Mouse (Mus musculus) liver, embryonic 13.5 days (tissue): ENCODE measurements around the gene Med15. TPM values are rescaled to one million over a fixed set of nuclear protein-coding genes. Genes with fewer than 3 reads are reported as not detected.

Experiments used
- ATAC-seq: fragments of 200-750 bp; cut with Nextera tagmentation; 2 replicates; pipeline ENCODE4 v1.8.0; 2017; ENCODE audit warnings: low read depth, mild to moderate bottlenecking, moderate number of reproducible peaks, moderate library complexity
- DNase-seq: peaks from one replicate; pipeline ENCODE4 v3.0.0; 2022
- H3K27ac ChIP-seq: fragments of 300-500 bp; sonication (generic); 2 replicates; pipeline ENCODE4 v1.5.1; 2015; ENCODE audit warnings: moderate library complexity, mild to moderate bottlenecking, inconsistent platforms
- H3K27me3 ChIP-seq: fragments of 300-500 bp; sonication (generic); 2 replicates; pipeline ENCODE4 v1.6.1; 2015; ENCODE audit warnings: mild to moderate bottlenecking, inconsistent platforms
- H3K36me3 ChIP-seq: fragments of 300-500 bp; sonication (generic); 2 replicates; pipeline ENCODE4 v1.6.1; 2015; ENCODE audit warnings: mild to moderate bottlenecking, inconsistent platforms
- H3K4me1 ChIP-seq: fragments of 300-500 bp; sonication (generic); replicated peaks from 2 replicates; pipeline ENCODE4 v1.6.1; 2015; ENCODE audit warnings: inconsistent platforms
- H3K4me2 ChIP-seq: fragments of 300-500 bp; sonication (generic); 2 replicates; pipeline ENCODE4 v1.6.1; 2015; ENCODE audit warnings: inconsistent platforms, mild to moderate bottlenecking, moderate library complexity
- H3K4me3 ChIP-seq: fragments of 300-500 bp; sonication (generic); replicated peaks from 2 replicates; pipeline ENCODE4 v1.5.1; 2015; ENCODE audit warnings: mild to moderate bottlenecking, inconsistent platforms
- H3K9ac ChIP-seq: fragments of 300-500 bp; sonication (generic); 2 replicates; pipeline ENCODE4 v1.6.1; 2015; ENCODE audit warnings: mild to moderate bottlenecking, inconsistent platforms
- H3K9me3 ChIP-seq: fragments of 300-500 bp; sonication (generic); replicated peaks from 2 replicates; pipeline ENCODE4 v1.6.1; 2016; ENCODE audit warnings: inconsistent platforms
- WGBS: fragments of 180-500 bp; shearing (Covaris S2); methylation state at CpG from one replicate; pipeline ENCODE4 v1.1.7; 2015; ENCODE audit not compliant: insufficient replicate concordance; 5-methylcytosine and 5-hydroxymethylcytosine counted together
- polyA plus RNA-seq: library from polyadenylated mRNA; unstranded; fragments of >200 nt; fragmentation: Nextera tagmentation; extraction: Ambion mirVana; gene quantifications from 2 replicates; pipeline ENCODE4 v1.2.1, GENCODE M21; 2015

The Med15 gene
- polyA plus RNA-seq, 1 experiment from 2014 or later, result 15.8 TPM

DNA sequence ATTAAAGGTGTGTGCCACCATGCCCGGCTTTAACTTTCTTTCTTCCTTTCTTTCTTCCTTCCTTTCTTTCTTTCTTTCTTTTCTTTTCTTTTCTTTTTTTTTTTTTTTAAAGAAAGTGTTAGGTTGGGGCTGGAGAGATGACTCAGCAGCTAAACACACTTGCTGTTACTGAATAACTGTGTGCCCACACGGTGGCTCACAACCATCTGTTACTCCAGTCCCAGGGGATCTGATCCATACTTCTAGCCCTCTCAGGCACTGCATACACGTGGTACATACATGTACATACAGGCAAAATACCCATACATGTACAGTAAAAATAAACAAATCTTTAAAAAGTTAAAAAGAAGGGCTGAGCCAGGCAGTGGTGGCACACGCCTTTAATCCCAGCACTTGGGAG lies 121.3 kb downstream of the Med15 start:
- no peak for ATAC-seq
- H3K27ac ChIP-seq, result no peak overlapping the region

DNA sequence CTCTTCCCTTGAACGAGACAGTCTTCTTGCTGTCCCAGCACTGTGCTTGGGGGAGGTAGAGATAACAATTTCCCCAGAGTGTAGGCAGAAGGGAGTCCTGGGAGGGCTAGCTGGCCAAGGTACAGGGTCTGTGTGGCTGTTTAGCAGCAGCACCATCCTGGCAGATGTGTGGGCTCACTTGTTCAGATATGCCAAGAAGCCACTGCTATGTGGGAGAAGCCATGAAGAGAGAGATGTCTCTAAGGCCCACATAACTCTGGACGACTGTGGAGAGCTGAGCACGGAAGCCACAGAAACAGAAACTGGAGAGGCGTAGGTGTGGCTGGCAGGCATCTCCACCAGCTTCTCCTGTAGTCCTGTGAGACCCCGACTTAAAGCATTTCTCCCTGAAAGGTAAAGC lies 127.0 kb downstream of the Med15 start:
- no peak for DNase-seq
- no peak overlapping the region for H3K4me3 ChIP-seq
- H3K9me3 ChIP-seq, result no peaks in the 10 kb centered on the region
- H3K9ac ChIP-seq, result no peak overlapping the region
- H3K36me3 ChIP-seq, result no peaks in the 10 kb centered on the region
- WGBS, result 69% methylated on average over 5 of the region's 5 CpGs
- no peak for ATAC-seq
- H3K27me3 ChIP-seq, result peaks cover 2% of the 10 kb centered on the region; the same call in 1 of the 2 replicates
- no peaks in the 10 kb centered on the region for H3K4me1 ChIP-seq
- H3K4me2 ChIP-seq, result no peak overlapping the region
- no peak overlapping the region for H3K27ac ChIP-seq

More for the DNA sequence above, 121.3 kb downstream of the Med15 start:
- no peak overlapping the region for H3K9ac ChIP-seq
- 53% methylated on average over 4 of the region's 4 CpGs for WGBS
- H3K9me3 ChIP-seq, result no peaks in the 10 kb centered on the region
- no peaks in the 10 kb centered on the region for H3K4me1 ChIP-seq
- no peak overlapping the region for H3K4me3 ChIP-seq
- H3K36me3 ChIP-seq, result no peaks in the 10 kb centered on the region
- no peak overlapping the region for H3K4me2 ChIP-seq
- DNase-seq, result no peak
- no peaks in the 10 kb centered on the region; the same call in 1 of the 2 replicates for H3K27me3 ChIP-seq

DNA sequence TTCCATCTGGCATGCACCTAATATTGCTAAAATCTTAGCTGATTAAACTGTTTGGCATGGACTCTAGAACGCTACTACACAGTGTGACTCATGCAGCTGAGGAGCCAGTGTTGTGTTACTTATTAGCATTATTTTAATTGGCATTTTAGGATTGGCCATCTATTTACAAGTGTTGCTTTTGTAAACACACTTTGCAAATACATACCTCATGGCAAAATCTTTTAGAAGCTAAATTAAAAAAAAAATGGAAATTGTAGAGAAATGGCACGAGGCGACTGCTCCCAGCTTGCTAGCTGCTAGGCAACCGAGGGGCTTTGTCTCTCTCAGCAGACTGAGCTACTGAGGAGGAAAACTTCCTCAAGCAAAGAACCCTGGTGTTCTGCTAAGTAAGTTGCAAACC lies 127.8 kb downstream of the Med15 start:
- H3K4me2 ChIP-seq, result no peak overlapping the region
- H3K27ac ChIP-seq, result no peak overlapping the region
- WGBS, result 67% methylated on average over 4 of the region's 4 CpGs
- no peak for ATAC-seq
- no peak overlapping the region for H3K9ac ChIP-seq
- H3K4me1 ChIP-seq, result no peaks in the 10 kb centered on the region
- peaks cover 2% of the 10 kb centered on the region; the same call in 1 of the 2 replicates for H3K27me3 ChIP-seq
- H3K4me3 ChIP-seq, result no peak overlapping the region
- H3K36me3 ChIP-seq, result no peaks in the 10 kb centered on the region
- DNase-seq, result no peak
- no peaks in the 10 kb centered on the region for H3K9me3 ChIP-seq

Other genes starting within 250 kb of the Med15 start
- gene Aifm3, start 243.3 kb downstream of the Med15 start, polyA plus RNA-seq, result 0.76 and 1.2 TPM in 2 replicates
- gene Lztr1, start 224.2 kb downstream of the Med15 start, polyA plus RNA-seq, result 22.6 and 24.0 TPM in 2 replicates
- gene Thap7, start 201.8 kb downstream of the Med15 start, polyA plus RNA-seq, result 30.1 and 32.0 TPM in 2 replicates
- not detected in 2 replicates for gene Lrrc74b, start 171.6 kb downstream of the Med15 start, polyA plus RNA-seq
- 0.09 TPM in 1 of 2 replicates, not detected in the other for gene P2rx6, start 171.0 kb downstream of the Med15 start, polyA plus RNA-seq
- 1.3 and 1.8 TPM in 2 replicates for gene Slc7a4, start 149.7 kb downstream of the Med15 start, polyA plus RNA-seq
- 16.7 and 22.5 TPM in 2 replicates for gene Smpd4, start 113.5 kb downstream of the Med15 start, polyA plus RNA-seq
- 1.6 and 2.3 TPM in 2 replicates for gene Ccdc74a, start 86.4 kb downstream of the Med15 start, polyA plus RNA-seq
- 14.3 TPM in 2 replicates for gene Klhl22, start 26.7 kb upstream of the Med15 start, polyA plus RNA-seq
- gene Scarf2, start 64.4 kb upstream of the Med15 start, polyA plus RNA-seq, result 1.0 TPM in 2 replicates
- gene B830017H08Rik, start 100.2 kb upstream of the Med15 start, polyA plus RNA-seq, result not detected in 2 replicates
- 0.54 and 0.59 TPM in 2 replicates for gene Car15, start 105.5 kb upstream of the Med15 start, polyA plus RNA-seq
- gene Gm20518, start 158.8 kb upstream of the Med15 start, polyA plus RNA-seq, result 0.05 and 0.08 TPM in 2 replicates
- gene Tssk1, start 161.3 kb upstream of the Med15 start, polyA plus RNA-seq, result not detected in 2 replicates
- 18.6 and 20.7 TPM in 2 replicates for gene Dgcr2, start 165.7 kb upstream of the Med15 start, polyA plus RNA-seq
- gene Tssk2, start 165.7 kb upstream of the Med15 start, polyA plus RNA-seq, result not detected in 2 replicates
- gene Ess2, start 178.5 kb upstream of the Med15 start, polyA plus RNA-seq, result 11.7 and 11.8 TPM in 2 replicates
- gene Gsc2, start 182.2 kb upstream of the Med15 start, polyA plus RNA-seq, result not detected in 2 replicates
- gene Slc25a1, start 195.3 kb upstream of the Med15 start, polyA plus RNA-seq, result 78.6 and 83.0 TPM in 2 replicates
- 0.30 TPM in 1 of 2 replicates, not detected in the other for gene Vpreb2, start 247.5 kb upstream of the Med15 start, polyA plus RNA-seq